Mouse (Mus musculus): ENCODE data around the gene Dhx40.
"Not testable (repeated sequence)": the region's sequence is repeated elsewhere in the genome, so short reads cannot be mapped to it uniquely, and the experiment has no call there.

The Dhx40 gene

DNA sequence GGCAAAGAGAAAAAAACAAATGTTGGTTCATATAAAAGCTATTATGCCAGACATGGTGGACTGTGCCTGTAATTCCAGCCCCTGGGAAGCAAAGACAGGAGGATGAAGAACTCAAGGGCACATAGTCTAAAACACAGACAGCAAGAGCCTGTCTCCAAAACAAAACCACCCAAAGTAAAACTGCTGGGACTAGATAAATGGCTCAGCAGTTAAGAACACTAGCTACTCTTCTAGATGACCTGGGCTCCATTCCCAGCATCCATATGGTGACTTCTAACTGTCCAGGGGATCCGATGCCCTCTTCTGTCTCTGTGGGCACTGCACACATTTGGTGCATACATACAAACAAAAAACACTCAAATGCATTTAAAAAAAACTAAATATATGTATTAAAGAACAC lies 56.5 kb downstream of the Dhx40 start:
- DNase-seq (ENCODE audit: low spot score), result no peak

DNA sequence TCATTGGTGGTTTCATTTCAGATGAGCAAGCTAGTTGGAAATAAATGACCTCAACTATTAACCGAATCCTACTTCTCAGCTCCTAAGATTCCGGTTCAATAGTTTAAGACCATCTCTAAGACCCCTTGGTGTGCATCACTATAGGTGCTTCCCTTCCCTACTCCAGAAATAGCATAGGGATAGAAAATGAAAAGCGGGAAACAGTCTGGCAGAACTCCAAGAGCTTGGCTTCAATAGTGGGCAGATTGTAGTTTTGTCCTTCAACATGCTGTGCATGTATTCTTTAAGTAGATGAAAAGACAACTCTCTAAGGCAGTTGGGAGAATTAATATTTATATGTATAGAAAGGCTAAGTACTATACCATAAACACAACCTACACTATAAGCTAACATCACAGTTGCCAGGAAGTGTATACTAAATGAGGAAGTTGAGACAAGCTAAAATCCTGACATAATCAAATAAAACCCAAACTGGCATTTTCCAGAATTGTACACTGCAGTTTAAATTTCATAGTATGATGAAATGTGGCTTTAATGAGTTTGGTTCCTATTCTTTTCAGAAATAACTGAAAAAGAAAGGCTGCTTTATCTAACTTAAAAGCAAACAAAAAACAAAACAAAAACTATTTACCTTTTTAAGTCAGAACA lies 57.6 kb downstream of the Dhx40 start:
- DNase-seq (ENCODE audit: low spot score), result no peak

DNA sequence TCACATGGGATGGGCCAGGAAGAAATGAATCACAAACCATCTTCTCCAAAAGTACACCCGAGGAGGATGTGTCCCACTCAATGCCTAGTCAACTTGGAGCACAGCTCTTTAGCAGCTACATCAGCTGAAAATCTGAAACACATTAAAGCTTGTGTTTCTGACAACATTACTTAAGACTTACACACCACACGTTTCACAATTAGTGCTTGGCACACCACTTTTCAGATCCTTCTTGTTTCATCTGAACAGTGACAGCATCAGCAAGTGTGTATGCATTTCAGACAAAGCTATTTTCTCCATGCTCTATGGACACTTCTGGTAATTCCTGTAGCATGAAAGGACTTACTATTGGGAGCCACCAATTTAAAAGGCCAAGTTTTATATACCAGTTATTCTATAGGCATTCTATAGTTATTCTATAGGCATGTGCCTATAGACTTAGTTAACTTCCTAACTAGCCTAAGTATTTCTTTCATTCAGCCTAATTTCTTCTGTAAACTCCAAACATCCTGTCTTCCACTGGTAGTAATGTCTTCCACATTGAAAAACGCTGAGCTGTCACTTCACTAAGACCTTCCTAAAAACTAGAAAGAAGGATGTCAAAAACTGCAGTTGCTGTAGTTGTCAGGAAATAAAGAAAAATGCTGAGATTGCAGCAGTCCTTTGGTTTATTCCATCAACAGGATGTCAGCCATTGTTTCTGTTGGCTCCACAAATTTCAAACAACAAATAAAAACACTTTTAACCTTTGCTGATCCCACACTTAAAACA lies 61.7 kb downstream of the Dhx40 start:
- DNase-seq (ENCODE audit: low spot score), result no peak

DNA sequence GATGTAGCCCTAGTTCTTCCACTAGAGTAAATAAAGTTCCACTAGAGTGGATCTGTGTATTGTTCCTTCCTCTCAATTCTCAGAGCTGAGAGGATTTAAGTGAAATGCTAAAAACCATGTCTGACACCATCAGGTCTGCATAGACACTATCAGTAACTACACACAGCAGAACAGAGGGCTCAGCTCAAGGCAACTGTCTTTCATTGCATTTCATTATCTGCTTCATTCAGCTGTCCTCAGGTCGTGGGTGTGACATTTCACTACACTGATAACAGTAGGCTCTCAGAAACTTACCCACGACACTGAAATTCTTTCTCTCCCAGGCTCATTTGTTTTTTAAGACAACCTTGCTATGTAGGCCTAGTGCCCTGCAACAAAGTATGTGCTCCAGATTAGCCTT lies 64.9 kb downstream of the Dhx40 start:
- no peak for DNase-seq (ENCODE audit: low spot score)

DNA sequence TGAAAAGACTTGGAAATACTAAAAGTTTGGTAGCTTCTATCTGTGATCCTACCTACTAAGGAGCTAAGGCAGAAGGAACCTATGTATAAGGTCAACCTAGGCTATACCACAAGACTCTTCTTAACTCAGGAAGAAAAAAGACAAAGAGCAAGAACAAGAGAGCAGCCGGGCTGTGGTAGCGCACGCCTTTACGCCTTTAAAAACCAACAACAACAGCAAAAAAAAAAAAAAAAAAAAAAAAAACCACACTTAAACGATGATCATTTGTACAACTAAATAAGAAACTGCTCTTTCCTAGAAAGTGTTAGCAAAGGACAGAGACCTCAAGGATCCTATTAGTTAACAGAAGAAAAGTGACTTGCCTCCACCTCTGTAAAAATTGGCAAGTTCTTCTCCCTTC lies 66.0 kb downstream of the Dhx40 start:
- no peak for DNase-seq (ENCODE audit: low spot score)

DNA sequence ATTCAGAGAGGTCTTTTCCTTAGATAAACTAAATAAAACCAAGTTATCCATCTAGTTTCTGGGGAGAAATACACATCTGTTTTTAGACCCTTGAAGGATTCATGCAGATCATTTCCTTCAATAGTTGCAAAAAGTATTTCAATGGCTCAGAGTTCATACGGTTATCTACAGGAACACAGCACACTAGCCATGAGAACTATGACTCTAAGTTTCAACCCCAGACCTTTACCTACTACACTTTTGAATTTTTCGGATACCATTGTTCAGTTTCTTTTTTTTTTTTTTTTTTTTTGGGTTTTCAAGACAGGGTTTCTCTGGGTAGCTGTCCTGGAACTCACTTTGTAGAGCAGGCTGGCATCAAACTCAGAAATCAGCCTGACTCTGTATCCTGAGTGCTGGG lies 68.1 kb downstream of the Dhx40 start:
- DNase-seq (ENCODE audit: low spot score), result no peak

DNA sequence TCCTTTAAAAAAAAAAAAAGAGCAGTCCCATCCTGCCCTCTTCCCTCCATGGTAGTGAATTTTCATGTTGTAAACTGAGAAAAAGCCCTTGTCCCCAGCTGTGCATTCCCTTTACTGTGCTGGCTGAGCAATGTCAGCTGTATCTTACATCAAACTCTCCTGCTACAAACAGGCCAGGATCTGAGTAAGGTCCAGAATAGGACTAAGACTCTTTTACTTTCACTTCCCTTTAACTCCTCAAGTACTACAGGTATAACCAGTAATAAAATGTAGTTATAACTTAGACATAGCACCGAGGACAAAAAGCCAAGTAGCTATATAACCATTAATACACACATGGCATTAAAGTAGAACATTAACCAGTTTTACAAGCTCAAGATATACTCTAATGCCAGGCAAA lies 68.6 kb downstream of the Dhx40 start:
- DNase-seq (ENCODE audit: low spot score), result no peak

DNA sequence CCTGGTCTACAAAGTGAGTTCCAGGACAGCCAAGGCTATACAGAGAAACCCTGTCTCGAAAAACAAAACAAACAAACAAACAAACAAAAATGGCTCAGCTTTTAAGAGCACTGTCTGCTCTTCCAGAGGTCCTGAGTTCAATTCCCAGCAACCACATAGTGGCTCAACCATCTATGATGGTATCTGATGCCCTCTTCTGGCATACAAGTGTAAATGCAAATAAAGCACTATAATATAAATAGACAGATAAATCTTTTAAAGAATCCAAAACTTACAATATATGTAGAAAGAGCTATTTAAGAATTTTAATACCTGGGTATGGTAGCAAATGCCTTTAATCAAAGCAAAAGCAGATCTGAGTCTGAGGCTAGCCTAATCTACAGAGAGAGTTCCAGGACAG lies 69.2 kb downstream of the Dhx40 start:
- DNase-seq (ENCODE audit: low spot score), result not testable (repeated sequence)

DNA sequence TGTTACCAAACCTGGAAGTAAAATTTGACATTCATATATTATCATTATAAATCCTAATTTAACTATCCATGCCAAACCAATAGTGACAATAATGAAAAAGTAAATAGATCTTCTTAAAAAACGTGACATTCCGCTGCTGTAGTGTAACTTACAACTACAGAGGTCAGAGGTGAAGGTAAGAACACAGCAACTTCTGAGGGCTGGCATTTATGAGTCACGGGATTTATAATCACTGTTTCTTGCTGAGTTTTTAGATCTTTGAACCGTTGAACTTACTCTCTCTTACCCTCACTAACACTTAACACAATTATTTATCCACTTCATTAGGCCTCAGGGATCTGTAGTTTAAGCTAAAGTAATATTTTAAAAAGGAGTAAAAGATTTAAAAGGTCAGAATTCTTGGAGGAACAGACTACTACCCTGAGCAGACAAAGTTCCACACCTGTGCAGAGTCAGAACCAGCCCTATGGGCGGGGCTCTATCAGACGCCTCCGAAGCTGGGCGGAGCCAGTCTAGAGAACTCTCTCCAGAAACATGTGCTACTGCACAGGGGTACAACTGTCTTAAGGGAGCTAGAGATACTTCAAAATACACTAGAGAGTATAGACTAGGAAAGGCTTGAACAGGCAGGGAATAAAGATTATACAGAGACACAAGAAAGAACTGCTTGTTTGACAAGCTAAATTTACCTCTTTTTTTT lies 70.1 kb downstream of the Dhx40 start:
- DNase-seq (ENCODE audit: low spot score), result no peak

DNA sequence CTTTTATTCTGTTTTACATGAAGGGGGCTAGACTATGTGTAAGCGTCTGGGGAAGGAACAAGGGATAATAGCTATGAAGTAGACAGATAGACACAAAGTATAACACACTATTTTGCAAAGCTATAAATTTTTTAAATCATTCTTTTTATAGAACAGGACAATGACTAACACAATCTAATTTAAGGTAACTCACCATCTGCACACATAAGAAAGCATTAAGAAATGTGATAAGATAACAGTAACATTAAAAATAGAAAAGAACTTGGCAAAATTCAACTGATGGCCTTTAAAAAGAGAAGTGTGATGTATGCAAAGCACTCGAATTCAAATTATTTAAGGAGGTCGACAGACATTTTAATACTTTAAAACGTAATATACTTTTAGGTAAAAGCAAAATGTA lies 72.6 kb downstream of the Dhx40 start:
- no peak for DNase-seq (ENCODE audit: low spot score)

DNA sequence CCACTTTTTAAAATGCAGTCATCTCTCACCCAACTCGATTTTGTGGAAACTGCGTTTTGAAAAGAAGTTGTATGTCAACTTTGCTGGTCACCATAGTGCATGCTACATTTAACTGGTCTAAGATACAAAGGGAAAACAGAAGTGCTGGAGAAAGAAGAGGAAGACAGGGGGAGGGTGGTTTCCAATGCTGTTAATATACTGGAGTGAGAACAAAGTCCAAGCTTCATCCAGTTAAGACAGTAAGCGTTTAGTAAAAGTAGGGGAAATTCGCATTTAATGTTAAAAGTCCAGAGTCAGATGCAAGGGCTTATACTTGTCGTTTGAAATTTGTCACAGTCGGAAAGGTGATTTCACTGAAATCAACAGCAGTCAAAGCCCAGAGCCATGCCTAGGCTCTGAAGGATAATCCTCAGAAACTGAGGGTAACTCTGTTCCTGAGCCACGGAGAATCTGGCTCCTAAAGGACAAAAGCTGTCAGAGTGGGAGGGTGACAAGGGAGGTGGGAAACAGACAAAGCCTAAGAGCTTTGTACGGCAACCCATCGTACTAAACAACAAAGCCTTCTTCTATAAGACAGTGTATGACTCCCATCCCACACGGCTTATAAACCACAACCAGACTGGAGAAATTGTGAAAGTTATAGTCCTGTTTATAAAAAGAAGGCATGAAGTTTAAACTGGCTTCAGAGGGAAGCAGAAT lies 73.2 kb downstream of the Dhx40 start:
- no peak for DNase-seq (ENCODE audit: low spot score)

DNA sequence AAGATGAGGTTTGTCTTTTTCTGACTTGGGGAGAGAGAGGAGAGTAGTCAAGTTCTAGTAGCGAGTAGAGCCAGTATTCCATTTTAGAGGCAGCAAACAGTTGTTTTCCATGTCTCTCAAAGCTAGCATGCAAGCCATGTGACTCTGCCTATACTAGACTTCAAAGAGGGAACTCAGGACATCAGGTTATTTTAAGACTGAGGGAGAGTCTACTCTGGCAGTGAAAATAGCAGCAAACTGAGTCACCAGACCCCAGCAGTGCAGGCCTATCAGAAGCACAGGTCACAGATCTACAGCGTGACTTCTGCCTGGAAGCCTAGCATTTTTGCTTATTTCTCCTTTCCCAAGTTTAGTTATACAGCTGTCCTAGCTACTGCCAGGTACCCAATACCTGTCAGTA lies 76.1 kb downstream of the Dhx40 start:
- no peak for DNase-seq (ENCODE audit: low spot score)

DNA sequence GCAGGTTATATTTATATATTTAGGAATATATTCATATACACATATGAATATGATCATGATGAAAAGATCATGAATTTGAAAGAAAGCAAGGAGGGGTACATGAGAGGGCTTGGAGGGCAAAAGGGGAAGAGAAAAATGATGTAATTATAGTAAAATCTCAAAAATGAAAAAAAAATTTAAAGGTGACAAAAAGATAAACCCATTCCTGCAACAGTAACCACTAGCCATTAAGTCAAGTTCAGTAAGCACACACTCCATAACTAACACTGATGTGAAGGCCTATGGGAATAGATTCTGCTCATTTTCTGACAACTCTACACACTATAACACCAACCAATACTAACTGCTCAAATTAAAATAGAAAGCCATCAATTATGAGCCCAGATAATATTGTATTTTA lies 81.9 kb downstream of the Dhx40 start:
- no peak for DNase-seq (ENCODE audit: low spot score)

DNA sequence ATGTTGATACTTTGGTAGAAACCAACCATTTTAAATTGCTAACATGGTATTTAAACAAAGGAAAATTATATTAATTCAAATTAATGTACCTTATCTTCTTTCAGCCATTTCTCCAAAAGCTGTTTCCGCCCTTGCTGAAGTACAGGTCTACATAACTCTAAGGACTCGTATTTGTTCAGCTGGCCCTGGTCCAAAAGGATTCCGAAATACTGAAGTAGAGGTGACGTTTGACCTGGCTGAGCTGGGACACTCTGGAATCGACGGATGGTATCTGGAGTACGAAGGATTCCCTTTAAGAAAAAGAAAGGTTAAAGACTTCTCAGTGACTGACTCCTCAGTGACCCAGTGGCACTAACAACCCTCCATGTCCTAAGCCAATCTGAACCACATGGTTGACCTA lies 82.6 kb downstream of the Dhx40 start:
- DNase-seq (ENCODE audit: low spot score), result no peak

DNA sequence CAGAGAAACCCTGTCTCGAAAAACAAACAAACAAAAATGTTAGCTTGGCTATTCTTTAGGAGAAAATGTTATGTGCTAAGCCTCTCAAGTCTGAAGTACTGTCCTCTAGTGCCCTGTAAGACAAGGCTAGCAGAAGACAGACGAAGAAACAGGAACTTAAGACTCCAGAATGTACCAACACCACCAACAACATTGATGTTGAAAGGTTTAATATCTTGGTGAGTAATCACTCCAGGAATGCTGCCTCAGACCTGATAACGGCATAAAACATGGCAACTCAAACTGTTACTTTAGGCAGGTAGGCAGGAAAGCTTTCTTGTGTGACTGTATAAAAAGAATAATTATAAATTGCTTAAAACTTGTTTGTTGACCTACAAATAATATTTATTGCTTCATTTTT lies 83.5 kb downstream of the Dhx40 start:
- DNase-seq (ENCODE audit: low spot score), result no peak

DNA sequence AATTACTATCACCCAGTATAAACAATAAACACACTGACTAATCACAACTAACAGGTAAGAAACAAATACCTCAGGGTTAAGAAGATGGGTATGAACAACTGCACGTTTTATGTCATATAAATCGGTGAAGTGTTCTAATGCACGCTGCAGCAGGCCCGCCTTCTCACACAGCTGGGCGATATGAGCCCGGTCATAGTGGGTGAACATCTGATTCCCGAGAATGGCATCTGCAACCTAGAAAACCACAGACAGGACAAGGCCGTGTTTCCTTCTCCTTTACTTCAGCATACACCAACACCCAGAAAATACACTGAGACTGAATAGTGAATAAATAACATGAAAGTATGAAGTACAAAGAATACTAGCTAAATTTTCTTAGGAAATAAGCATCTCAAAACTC lies 88.2 kb downstream of the Dhx40 start:
- no peak for DNase-seq (ENCODE audit: low spot score)
